Mouse (Mus musculus) ovary, postnatal 36 days (tissue): ENCODE data around the gene Nrf1.

ENCODE experiments used
- DNase-seq: peaks from one replicate; pipeline ENCODE4 v3.0.0; 2022; ENCODE audit warnings: low spot score, mixed read lengths

The Nrf1 gene

GRCm38 (mm10) chr6:30078938-30079529 is 31.2 kb downstream of the Nrf1 start:
- DNase-seq = no peak

GRCm38 (mm10) chr6:30081339-30081738 is 33.6 kb downstream of the Nrf1 start:
- DNase-seq = no peak

DNA sequence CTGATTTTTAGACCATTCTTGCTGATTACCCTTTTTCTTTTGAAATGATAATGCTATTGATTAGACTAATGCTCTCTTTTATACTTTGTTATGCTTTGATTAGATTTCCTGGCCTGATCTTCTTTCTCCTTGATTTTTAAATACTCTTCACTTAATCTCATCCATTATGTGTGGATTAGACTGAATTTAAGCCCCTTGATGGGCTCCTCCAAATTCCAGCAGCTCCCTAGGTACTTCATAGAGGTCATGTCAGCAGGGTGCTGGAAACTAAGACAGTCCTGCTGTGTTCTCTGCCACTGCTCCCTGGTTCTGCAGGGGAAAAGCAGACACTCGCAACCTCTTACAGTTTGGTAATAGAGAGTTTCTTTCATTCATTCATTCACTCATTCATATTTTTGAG is 35.5 kb downstream of the Nrf1 start:
- DNase-seq = no peak

DNA sequence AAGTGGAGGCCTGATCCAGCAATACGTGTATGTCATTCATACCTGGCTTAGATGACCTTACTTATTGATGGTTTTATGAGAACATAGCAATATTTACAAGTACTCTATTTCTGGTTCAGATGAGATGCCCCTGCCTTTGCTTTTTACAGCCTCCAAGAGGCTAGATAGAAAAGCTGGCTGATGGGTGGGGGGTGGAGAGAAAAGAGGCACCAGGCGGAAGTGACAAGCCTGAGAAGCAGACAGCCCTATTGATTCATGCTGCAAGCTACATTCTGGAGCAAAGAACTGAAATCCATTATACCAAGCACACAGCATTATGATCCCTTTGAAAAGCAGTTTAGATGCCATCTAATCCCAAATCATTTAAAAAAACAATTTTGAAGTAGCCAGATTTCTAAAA is 37.6 kb downstream of the Nrf1 start:
- no peak for DNase-seq

- no peak for DNase-seq
These were observed 43.4 kb downstream of the Nrf1 start for GRCm38 (mm10) chr6:30091221-30091620.

DNA sequence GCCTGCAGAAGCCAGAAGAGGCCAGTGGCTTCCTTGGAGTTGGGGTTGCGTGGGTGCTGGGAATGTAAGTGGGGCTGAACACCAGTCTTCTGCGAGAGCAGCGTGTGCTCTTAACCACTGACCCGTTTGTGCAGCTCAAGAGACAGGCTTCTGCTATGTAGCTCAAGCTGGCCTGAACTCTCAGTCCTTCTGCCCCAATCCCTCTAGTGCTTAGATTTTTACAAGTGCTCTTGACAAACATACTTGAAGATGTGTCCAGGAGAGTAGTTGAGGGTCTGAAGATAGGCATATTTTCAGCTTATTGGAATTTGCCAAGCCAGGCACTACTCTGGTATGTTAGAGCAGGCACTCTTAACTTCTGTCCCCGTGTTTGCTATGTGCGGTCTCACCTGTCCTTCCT is 45.0 kb downstream of the Nrf1 start:
- no peak for DNase-seq

DNA sequence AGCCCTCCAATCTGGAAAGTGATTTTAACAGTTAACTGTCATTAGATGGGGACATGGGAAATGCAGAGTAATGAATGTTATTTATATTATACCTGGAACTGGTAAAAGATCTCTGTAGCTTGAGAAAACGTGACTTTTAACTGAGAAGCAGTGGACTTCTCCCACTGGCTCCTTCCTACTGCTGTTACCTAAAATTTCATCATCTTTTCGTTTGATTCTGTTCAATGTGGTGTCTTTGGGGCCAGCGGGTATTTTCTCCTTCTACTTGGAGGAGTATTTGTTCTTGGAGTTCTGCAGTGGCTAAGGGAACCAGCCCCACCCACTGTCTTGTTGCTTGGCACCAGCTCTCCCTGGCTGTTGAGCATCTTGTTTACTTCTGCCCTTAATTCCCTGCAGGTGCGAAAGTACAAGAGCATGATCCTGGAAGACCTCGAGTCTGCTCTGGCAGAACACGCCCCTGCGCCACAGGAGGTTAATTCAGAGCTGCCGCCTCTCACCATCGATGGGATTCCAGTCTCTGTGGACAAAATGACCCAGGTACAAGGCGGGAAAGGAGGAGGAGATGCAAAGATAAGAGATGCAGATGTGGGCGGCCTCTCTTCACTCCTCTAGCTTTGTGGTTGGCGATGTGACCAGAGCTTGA is 54.1 kb downstream of the Nrf1 start:
- DNase-seq = no peak

DNA sequence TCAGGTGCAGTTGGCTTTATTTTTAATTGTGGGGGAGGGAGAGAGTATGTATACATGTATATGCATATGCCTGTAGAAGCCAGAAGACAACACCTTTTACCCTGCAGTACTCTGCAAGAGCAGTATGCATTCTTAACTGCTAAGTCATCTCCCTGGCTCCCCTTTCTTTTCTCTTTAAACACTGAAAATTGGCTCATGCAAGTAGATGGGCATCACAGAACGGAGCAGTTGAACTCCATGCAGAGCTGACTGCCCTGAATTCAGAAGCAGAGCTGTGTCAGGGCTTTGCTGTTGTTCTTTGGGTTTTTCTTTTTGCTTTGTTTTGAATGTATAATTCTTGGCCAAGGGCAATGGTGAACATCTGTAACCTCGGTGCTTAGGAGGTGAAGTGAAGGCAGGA is 58.3 kb downstream of the Nrf1 start:
- DNase-seq = no peak

DNA sequence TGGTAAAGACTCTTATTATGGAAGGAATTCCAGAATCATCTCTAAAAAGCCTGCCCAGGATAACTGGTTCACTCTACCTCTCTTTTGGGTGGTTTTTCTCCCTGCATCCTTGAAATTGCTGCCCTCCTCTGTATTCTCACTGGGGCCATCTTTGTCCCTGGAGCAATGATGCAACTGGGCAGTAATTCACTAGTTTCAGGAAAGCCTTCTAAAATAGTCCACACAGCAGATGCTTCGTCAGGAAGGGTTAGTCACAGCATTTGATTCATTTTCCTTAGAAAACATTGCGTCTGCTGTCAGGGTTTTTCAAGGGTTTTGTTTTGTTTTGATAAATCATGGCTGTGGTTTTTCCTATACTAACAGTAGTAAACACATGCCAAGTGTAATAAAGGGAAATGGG is 59.7 kb downstream of the Nrf1 start:
- no peak for DNase-seq

DNA sequence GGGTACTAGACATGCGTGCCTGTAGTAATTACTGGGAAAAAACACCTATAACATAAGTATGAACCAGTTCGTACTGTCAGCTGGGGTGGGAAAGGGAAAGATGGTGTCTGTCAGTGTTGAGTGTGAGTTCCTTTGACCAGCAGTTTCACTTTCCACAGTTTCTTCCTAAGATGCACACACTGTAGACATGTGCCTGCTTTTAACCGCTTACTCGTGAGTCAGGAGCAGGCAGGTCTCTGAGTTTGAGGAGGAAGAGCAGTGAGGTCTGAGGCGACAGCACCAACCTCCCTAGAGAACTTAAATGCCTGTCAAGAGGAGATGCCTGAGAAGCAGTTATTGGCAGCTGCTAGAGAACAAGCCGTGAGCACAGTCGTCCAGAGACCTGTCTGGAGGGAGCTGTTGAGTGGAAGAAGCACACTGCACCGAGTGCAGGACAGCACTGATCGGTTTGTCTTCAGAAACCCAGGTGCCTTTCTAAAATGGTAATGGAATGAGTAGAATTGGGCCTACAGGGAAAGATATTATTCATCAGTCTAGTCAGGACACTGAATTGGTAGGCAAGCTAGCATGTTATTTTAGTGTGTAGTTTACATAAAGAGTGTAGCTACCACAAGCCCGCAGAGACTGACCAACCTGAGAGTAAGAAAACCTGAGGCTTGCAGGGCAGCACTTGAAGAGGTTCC is 62.2 kb downstream of the Nrf1 start:
- no peak for DNase-seq

DNA sequence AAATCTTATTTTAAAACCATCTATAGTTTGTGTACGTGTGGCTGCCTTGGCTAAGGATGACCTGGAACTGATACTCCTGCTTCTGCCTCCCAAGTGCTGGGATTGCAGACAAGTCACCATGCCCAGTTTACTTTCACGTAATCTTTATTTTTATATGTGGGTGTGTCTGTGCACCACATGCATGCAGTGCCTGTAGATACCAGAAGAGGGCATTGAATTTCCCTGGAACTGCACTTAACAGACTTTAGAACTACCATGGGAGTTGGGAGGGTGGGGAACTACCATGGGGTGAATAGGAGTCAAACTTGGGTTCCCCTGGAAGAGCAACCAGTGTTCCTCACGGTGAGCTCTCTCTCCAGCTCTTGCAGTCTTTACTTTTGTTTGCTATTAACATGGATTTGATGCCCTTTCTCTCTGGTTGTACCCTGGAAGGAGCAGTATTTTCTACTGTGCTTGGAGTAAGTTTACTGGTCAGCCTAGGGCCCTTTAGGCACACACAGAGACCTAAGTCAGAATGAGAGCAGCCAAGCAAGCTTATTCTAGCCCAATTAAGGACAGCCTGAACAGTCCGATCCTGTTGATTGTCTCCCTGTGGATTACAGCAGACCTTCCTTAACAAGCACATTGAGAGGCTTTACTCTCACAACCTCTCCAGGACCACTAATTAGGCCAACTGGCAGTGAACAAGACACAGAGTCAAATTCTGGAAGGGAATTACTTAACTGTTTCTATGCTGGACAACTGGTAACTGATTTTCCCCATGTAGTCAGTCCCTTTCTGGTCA is 64.8 kb downstream of the Nrf1 start:
- DNase-seq = no peak

GRCm38 (mm10) chr6:30114101-30114500 is 66.3 kb downstream of the Nrf1 start:
- no peak for DNase-seq

DNA sequence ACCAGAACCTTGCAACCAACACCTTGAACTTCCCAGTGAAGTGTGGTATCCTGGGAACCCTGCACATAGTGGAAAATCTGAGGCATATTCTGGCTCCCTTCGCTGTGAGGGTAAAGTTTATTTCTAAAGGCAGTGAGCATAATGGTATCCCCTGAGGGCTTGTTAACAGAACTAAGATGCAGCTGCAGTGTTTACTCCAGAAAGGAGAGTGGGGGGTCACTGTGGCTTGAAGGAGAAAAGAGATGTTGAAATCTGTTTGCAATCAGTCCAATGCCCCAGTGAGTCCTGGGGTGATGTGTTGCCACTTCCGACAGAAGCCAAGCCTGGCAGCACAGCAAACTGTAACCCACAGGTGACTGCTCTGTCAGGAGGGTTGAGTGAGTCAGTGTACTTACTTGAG is 73.4 kb downstream of the Nrf1 start:
- no peak for DNase-seq

GRCm38 (mm10) chr6:30121600-30121999 is 73.8 kb downstream of the Nrf1 start:
- DNase-seq = no peak

GRCm38 (mm10) chr6:30123391-30123790 is 75.6 kb downstream of the Nrf1 start:
- DNase-seq = no peak

- DNase-seq = no peak
These were observed 78.3 kb downstream of the Nrf1 start for GRCm38 (mm10) chr6:30126060-30126459.

- DNase-seq = no peak
These were observed 79.0 kb downstream of the Nrf1 start for GRCm38 (mm10) chr6:30126766-30127165.

GRCm38 (mm10) chr6:30132399-30132798 is 84.6 kb downstream of the Nrf1 start:
- no peak for DNase-seq

- DNase-seq = no peak
These were observed 87.8 kb downstream of the Nrf1 start for GRCm38 (mm10) chr6:30135590-30135989.

DNA sequence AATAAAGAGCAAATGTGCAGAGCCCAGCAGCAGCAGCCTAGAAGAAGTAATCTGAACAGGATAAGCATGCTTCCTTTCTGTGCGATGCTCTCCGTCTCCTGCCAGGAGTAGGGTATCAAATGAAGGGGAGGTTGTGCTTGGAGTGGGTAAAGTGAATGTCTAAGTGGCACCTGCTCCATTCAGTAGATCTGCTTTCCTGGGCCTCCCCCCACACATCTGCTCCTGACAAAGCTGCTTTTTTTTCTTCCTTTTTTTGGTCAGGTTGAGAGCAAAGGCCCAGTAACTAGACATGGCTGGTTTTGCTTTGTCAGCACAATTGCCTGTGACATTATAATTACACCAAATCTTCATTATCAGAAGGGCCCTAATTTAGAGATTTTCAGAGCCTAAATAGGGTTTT is 89.4 kb downstream of the Nrf1 start:
- DNase-seq = no peak

DNA sequence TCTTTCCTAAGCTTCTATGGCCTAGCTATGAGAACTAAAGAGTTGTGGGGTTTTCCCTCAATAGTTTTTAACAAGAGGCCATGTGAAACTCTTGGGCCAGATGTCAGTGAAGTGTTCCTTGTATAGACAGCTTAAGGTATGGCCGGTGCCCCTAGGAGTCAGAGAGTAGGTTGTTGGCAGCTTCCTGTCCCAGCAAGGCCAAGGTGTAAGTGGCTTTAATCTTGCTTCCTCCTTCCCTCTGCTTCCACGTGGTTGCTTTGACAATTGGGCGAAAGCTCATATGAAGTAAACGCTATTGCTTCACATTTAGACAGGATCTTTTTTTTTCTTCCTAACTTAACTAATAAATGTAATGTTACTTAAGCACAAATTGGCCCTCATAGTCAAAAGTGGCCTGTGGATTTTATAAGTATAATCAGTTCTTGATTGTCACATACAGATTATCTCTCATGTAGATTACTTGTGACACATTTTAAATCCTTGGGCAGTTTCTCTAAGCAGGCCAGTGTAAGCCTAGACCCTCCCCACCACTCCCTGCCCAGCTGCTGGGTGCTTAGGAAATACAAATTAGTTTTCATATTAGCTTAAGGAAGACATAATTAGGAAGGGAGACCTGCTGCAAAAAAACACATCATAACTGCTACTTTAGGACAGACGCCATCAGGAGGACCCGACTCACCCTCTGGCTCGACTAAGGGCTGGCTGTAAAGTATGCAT is 91.7 kb downstream of the Nrf1 start:
- no peak for DNase-seq

GRCm38 (mm10) chr6:30143263-30143662 is 95.5 kb downstream of the Nrf1 start:
- no peak for DNase-seq
